Mouse (Mus musculus): ENCODE measurements around the gene Oasl1. TPM values are rescaled to one million over a fixed set of nuclear protein-coding genes. Genes with fewer than 3 reads are reported as not detected.

Oasl1 gene
- polyA plus RNA-seq, 1 experiment: 20.1 TPM

DNA sequence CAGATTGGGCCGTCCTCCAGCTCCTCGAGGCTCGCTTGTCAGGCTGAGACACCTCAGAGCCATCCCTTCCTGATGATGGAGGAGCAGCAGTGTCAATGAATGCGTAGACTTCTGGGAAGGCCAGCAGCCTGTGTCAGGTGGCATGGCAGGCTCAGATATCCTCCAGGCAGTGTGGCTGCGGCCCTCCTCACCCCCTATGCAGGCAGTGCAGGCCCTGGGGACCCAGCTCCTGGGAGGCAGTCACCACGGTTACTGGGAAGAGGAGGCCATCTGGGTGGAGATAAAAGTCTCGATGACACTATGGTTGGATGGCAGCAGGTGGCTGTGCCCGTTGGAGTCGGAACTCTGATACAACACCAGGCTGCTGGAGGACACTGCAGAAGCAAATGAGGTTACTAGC is 26.8 kb downstream of the Oasl1 start:
- TF ChIP-seq POLR2A (IDR thresholded peaks at IDR 0.05; ENCODE audit: control insufficient read depth, extremely low read depth, insufficient read depth, low read length, poor library complexity): no peak
- no peak for TF ChIP-seq CTCF (IDR thresholded peaks at IDR 0.05; ENCODE audit: borderline replicate concordance, control insufficient read depth, extremely low read depth, insufficient read depth, low read length, poor library complexity)
- Histone ChIP-seq H3K4me1 (replicated peaks; ENCODE audit: control insufficient read depth, insufficient read depth, low read length) (no peaks in the 10 kb centered on the region), H3K36me3 (ENCODE audit: control insufficient read depth, insufficient read depth, low read length) (peaks cover 36% of the 10 kb centered on the region), H3K27me3 (ENCODE audit: control insufficient read depth, insufficient read depth, low read length) (no peaks in the 10 kb centered on the region), H3K4me3 (ENCODE audit: control insufficient read depth, insufficient read depth, low read length) (no peak overlapping the region), H3K27ac (ENCODE audit: control insufficient read depth, insufficient read depth, low read length) (no peak overlapping the region)
- WGBS: 96% methylated on average over 9 of the region's 9 CpGs
- DNase-seq: no peak

DNA sequence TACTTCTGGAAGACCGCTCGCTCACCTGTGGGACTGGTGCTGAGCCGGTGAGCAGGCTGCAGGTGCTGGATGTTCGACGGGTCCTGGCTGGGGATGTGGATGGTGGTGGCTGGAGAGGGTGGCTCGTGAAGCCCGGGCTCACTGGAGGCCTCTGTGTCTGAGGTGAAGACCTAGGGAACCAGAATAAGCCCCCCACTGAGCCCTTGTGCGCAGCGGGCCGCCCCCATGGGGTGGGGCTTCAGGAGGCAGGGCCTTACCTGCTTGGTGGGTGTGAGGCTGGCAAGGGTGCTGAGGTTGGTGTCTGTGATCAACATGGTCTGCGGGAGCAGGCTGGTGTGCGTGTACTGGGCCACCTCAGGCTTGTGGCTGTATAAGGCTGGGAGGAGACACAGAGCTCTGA is 27.6 kb downstream of the Oasl1 start:
- H3K27ac ChIP-seq (ENCODE audit: control insufficient read depth, insufficient read depth, low read length): no peak overlapping the region
- no peak for TF ChIP-seq POLR2A (IDR thresholded peaks at IDR 0.05; ENCODE audit: control insufficient read depth, extremely low read depth, insufficient read depth, low read length, poor library complexity)
- no peak for TF ChIP-seq CTCF (IDR thresholded peaks at IDR 0.05; ENCODE audit: borderline replicate concordance, control insufficient read depth, extremely low read depth, insufficient read depth, low read length, poor library complexity)
- no peak overlapping the region for H3K4me3 ChIP-seq (ENCODE audit: control insufficient read depth, insufficient read depth, low read length)
- H3K36me3 ChIP-seq (ENCODE audit: control insufficient read depth, insufficient read depth, low read length): peaks cover 36% of the 10 kb centered on the region
- 90% methylated on average over 12 of the region's 12 CpGs for WGBS
- H3K27me3 ChIP-seq (ENCODE audit: control insufficient read depth, insufficient read depth, low read length): no peaks in the 10 kb centered on the region
- no peak for DNase-seq
- H3K4me1 ChIP-seq (replicated peaks; ENCODE audit: control insufficient read depth, insufficient read depth, low read length): no peaks in the 10 kb centered on the region

DNA sequence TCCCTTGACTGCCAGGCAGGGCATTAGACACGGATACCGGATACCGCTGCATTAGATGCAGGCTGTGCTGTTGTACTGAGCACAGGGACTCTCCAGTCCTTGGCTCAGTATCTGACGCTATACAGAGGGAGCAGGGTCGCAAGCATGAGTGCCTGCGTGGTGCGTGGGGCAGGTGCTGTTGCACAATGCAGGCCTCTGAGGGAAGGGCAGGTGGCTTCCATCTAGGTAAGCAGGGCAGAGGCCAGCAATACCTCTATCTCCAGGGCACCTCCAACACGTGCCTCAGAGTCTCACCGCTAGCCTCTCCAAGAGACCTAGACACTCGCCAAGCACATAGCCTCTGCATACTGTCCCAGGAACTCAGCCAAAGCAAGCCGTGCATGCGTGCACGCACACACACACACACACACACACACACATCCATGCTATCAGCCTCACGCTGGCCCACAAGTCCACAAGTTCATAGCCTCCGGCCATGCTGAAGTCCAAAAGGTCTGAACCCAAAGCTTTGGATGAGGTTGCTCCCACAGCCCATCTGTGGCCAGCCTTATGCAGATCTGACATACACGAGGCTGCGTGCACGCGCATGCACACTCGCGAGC is 28.3 kb downstream of the Oasl1 start:
- Histone ChIP-seq H3K27ac (ENCODE audit: control insufficient read depth, insufficient read depth, low read length) (no peak overlapping the region), H3K27me3 (ENCODE audit: control insufficient read depth, insufficient read depth, low read length) (no peaks in the 10 kb centered on the region), H3K36me3 (ENCODE audit: control insufficient read depth, insufficient read depth, low read length) (peaks cover 29% of the 10 kb centered on the region), H3K4me3 (ENCODE audit: control insufficient read depth, insufficient read depth, low read length) (no peak overlapping the region), H3K4me1 (replicated peaks; ENCODE audit: control insufficient read depth, insufficient read depth, low read length) (no peaks in the 10 kb centered on the region)
- no peak for DNase-seq
- 86% methylated on average over 21 of the region's 21 CpGs for WGBS
- TF ChIP-seq CTCF (IDR thresholded peaks at IDR 0.05; ENCODE audit: borderline replicate concordance, control insufficient read depth, extremely low read depth, insufficient read depth, low read length, poor library complexity): no peak

DNA sequence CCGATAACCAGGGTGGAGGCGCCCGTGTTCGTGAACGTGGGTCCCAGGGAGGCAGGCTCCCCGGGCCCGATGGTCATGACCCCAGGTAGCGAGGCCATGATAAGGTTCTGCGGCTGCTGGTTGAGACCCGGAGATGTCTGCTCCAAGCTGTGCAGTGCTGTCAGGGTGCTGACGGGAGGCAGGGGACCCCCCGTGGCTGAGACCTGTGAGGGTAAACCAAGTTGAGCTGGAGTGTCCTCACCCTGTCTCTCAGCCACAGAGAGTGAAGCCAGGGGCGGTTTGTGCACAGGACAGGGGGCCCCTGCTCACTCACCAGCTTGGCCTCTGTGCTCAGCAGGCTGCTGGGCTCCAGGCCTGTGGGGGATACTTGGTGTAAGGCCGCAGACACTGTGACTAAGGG is 30.3 kb downstream of the Oasl1 start:
- TF ChIP-seq POLR2A (IDR thresholded peaks at IDR 0.05; ENCODE audit: control insufficient read depth, extremely low read depth, insufficient read depth, low read length, poor library complexity) (no peak), CTCF (IDR thresholded peaks at IDR 0.05; ENCODE audit: borderline replicate concordance, control insufficient read depth, extremely low read depth, insufficient read depth, low read length, poor library complexity) (no peak)
- Histone ChIP-seq H3K4me1 (replicated peaks; ENCODE audit: control insufficient read depth, insufficient read depth, low read length) (no peaks in the 10 kb centered on the region), H3K4me3 (ENCODE audit: control insufficient read depth, insufficient read depth, low read length) (no peak overlapping the region), H3K36me3 (ENCODE audit: control insufficient read depth, insufficient read depth, low read length) (peaks cover 10% of the 10 kb centered on the region), H3K27ac (ENCODE audit: control insufficient read depth, insufficient read depth, low read length) (no peak overlapping the region), H3K27me3 (ENCODE audit: control insufficient read depth, insufficient read depth, low read length) (no peaks in the 10 kb centered on the region)
- 93% methylated on average over 14 of the region's 14 CpGs for WGBS
- no peak for DNase-seq

DNA sequence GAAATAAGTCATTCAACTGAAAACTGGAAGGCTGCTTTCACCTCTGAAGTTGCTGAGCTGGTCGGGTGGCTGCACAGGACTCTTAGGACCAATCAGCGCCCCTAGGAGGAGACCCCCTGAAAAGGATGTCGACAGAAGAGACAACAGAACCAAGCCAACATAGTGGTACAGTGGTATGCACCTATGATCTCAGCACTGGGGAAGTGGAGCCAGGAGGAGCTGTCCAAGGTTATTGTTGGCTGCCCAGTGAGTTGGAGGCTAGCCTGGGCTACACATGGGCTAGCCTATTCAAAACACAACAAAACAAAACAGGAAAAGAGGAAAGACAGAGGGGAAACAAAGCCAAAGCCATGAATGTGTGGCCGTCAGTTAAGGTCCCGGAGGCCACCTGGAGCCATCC is 35.0 kb downstream of the Oasl1 start:
- Histone ChIP-seq H3K36me3 (ENCODE audit: control insufficient read depth, insufficient read depth, low read length) (no peaks in the 10 kb centered on the region), H3K27ac (ENCODE audit: control insufficient read depth, insufficient read depth, low read length) (no peak overlapping the region), H3K4me1 (replicated peaks; ENCODE audit: control insufficient read depth, insufficient read depth, low read length) (no peaks in the 10 kb centered on the region), H3K27me3 (ENCODE audit: control insufficient read depth, insufficient read depth, low read length) (no peaks in the 10 kb centered on the region), H3K4me3 (ENCODE audit: control insufficient read depth, insufficient read depth, low read length) (no peak overlapping the region)
- TF ChIP-seq POLR2A (IDR thresholded peaks at IDR 0.05; ENCODE audit: control insufficient read depth, extremely low read depth, insufficient read depth, low read length, poor library complexity) (no peak), CTCF (IDR thresholded peaks at IDR 0.05; ENCODE audit: borderline replicate concordance, control insufficient read depth, extremely low read depth, insufficient read depth, low read length, poor library complexity) (no peak)
- WGBS: 91% methylated on average over 5 of the region's 5 CpGs
- DNase-seq: no peak

DNA sequence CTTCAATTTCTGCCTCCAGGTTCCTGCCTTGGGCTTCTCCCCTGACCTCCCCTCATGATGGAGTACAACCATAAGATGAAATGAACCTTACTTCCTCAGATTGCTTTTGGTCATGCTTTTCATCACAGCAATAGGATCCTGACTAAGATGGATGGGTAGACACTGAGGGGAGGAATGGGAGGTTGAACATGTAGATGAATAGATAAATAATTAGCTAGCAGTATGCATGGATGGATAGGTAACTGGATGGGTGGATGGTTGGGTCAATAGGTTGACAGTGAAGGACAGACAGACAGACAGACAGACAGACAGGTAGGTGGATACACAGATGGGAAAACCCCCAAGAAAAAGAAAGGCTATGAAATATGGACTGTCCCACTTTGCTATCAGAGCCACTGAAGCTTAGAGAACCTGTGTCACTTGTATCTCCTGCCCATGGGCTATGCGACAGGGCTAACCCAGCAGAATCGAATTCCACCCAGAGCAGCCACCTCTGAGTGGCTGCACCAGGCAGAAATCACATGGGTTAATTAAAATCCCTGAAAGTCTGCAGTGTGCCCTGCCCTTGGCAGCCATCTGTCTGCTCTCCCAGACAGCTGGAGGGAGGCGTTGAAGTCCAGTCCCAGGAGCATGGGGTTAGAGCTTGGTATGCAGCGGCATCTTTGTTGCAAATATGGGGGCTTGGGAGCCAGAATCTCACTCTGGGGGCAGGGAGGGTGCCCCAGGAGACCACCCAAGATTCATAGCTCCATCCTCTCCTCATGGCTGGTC is 38.7 kb downstream of the Oasl1 start:
- Histone ChIP-seq H3K4me3 (ENCODE audit: control insufficient read depth, insufficient read depth, low read length) (no peak overlapping the region), H3K4me1 (replicated peaks; ENCODE audit: control insufficient read depth, insufficient read depth, low read length) (0 out of 2 replicates have a peak, but pooled peaks cover 5% of the 10 kb centered on the region), H3K27me3 (ENCODE audit: control insufficient read depth, insufficient read depth, low read length) (no peaks in the 10 kb centered on the region), H3K36me3 (ENCODE audit: control insufficient read depth, insufficient read depth, low read length) (no peaks in the 10 kb centered on the region), H3K27ac (ENCODE audit: control insufficient read depth, insufficient read depth, low read length) (no peak overlapping the region)
- 81% methylated on average over 4 of the region's 4 CpGs for WGBS
- no peak for DNase-seq
- TF ChIP-seq POLR2A (IDR thresholded peaks at IDR 0.05; ENCODE audit: control insufficient read depth, extremely low read depth, insufficient read depth, low read length, poor library complexity): no peak
- no peak for TF ChIP-seq CTCF (IDR thresholded peaks at IDR 0.05; ENCODE audit: borderline replicate concordance, control insufficient read depth, extremely low read depth, insufficient read depth, low read length, poor library complexity)
